ENCODE assay signal across 8 mouse cellular contexts in the genomic region with DNA sequence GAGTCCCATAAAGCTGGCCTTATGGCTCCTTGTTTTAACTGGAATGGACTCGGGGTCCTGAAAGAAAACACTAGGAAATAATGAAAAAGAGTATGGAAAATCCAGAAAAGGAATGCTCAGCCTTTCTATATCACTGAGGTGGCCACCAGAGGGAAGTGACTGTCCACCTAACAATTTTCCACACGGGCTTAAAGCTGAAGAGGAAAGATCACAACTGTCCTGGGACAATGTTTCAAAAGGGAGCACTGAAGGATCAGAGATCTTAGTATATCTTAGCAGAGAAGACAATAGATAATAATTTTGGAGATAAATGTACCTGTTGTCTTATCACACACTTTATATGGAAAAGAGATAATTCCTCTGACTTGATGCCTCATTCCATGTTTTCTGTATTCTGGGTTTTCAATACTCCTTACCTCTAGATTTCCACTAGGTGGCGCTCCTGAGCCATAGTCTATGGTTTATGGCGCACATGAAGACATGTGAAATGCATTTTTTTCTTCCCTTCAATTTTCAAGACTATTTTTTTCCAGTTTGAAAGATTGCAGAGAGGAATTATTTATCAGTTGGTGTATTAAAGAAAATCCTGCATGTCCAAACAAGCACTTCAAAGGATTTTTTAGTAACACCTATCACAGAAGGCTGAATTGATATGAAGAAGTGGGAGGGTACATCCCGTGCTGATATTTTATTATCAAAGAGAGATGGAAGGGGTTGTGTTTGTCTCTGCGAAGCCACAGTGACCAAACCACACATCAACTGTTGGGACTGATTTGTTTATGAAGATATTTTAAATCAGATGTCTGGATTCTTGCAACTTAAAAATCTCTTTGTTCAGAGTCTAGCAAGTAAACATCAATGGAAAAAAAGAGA.
DNase-seq lines count a peak whose midpoint lies in the region; ATAC-seq lines count a peak whose summit lies in the region.

No protein-coding gene starts in this region.

- H3K27ac ChIP-seq in heart, embryonic 11.5 days (ENCODE audit: low read depth, low read length): no peak overlapping the region
- H3K27ac ChIP-seq in embryonic facial prominence, embryonic 14.5 days (replicated peaks; ENCODE audit: low read depth, low read length): no peak overlapping the region
- no peak overlapping the region for H3K27ac ChIP-seq in hindbrain, embryonic 14.5 days

- peak; percentile 70 to 88 for DNase-seq in heart, postnatal 10 days
- peak; percentile 91 for DNase-seq in brain, adult 2 months (ENCODE audit: low read depth, low spot score)
- peak; percentile 89 for DNase-seq in embryonic facial prominence, embryonic 14.5 days (ENCODE audit: low spot score)
- peak; percentile 93 for DNase-seq in hindbrain, embryonic 14.5 days (ENCODE audit: low spot score)
- peak; percentile 65 to 93 for DNase-seq in layer of hippocampus, postnatal 14 days (ENCODE audit: low spot score in 2 of 2)
- peak; percentile 81 for DNase-seq in right cerebral cortex, postnatal 4 days

- no peaks in the 10 kb centered on the region for H3K36me3 ChIP-seq in heart, embryonic 11.5 days (ENCODE audit: control insufficient read depth, insufficient read depth, low read length)
- no peaks in the 10 kb centered on the region for H3K36me3 ChIP-seq in embryonic facial prominence, embryonic 14.5 days (ENCODE audit: control insufficient read depth, insufficient read depth, low read length)
- no peaks in the 10 kb centered on the region for H3K36me3 ChIP-seq in hindbrain, embryonic 14.5 days (replicated peaks; ENCODE audit: control insufficient read depth, insufficient read depth)

- no peak overlapping the region for H3K9ac ChIP-seq in heart, embryonic 11.5 days (ENCODE audit: low read depth, low read length)
- H3K9ac ChIP-seq in embryonic facial prominence, embryonic 14.5 days (ENCODE audit: low read depth, low read length): no peak overlapping the region
- H3K9ac ChIP-seq in hindbrain, embryonic 14.5 days: no peak overlapping the region

- 41% methylated on average over 6 of the region's 6 CpGs for WGBS in heart, embryonic 11.5 days (ENCODE audit: insufficient replicate concordance)
- 40% methylated on average over 6 of the region's 6 CpGs for WGBS in embryonic facial prominence, embryonic 14.5 days
- WGBS in hindbrain, embryonic 14.5 days: 46% methylated on average over 6 of the region's 6 CpGs

- H3K27me3 ChIP-seq in heart, embryonic 11.5 days (ENCODE audit: control insufficient read depth, insufficient read depth, low read length): 0 out of 2 replicates have a peak, but pooled peaks cover 2% of the 10 kb centered on the region
- H3K27me3 ChIP-seq in embryonic facial prominence, embryonic 14.5 days (replicated peaks; ENCODE audit: control insufficient read depth, insufficient read depth, low read length): no peaks in the 10 kb centered on the region
- H3K27me3 ChIP-seq in hindbrain, embryonic 14.5 days (ENCODE audit: control insufficient read depth, insufficient read depth, low read length): no peaks in the 10 kb centered on the region

- no peak overlapping the region for H3K4me3 ChIP-seq in heart, embryonic 11.5 days (ENCODE audit: low read depth, low read length)
- H3K4me3 ChIP-seq in embryonic facial prominence, embryonic 14.5 days (ENCODE audit: low read depth, low read length): no peak overlapping the region
- H3K4me3 ChIP-seq in hindbrain, embryonic 14.5 days (replicated peaks; ENCODE audit: low read length): no peak overlapping the region

- intact Hi-C loops in heart, postnatal 10 days (cut with DNase I): loop anchor here (2.0 to 10.0 kb wide), 3 partner anchors 586 to 726 kb away; no protein-coding TSS in a partner anchor

- H3K9me3 ChIP-seq in heart, embryonic 11.5 days (replicated peaks; ENCODE audit: control insufficient read depth, low read length): no peaks in the 10 kb centered on the region
- no peaks in the 10 kb centered on the region for H3K9me3 ChIP-seq in embryonic facial prominence, embryonic 14.5 days (ENCODE audit: control insufficient read depth, low read length)
- no peaks in the 10 kb centered on the region for H3K9me3 ChIP-seq in hindbrain, embryonic 14.5 days (ENCODE audit: control insufficient read depth, low read length)

- no peak overlapping the region for H3K4me2 ChIP-seq in heart, embryonic 11.5 days
- H3K4me2 ChIP-seq in embryonic facial prominence, embryonic 14.5 days (ENCODE audit: low read depth, low read length): no peak overlapping the region
- H3K4me2 ChIP-seq in hindbrain, embryonic 14.5 days (replicated peaks): no peak overlapping the region

- ATAC-seq in heart, embryonic 11.5 days (replicated peaks; ENCODE audit: insufficient number of reproducible peaks, low FRiP score, low TSS enrichment): no peak
- 0 out of 2 replicates have a peak, but pooled peaks have one; percentile 44 for ATAC-seq in embryonic facial prominence, embryonic 14.5 days (ENCODE audit: low read depth)
- ATAC-seq in hindbrain, embryonic 14.5 days (ENCODE audit: low FRiP score): peak; percentile 66
- peak; percentile 71; the same call in 1 of the 2 replicates for ATAC-seq in megakaryocyte-erythroid progenitor cell, adult 5-6 weeks (replicated peaks; ENCODE audit: low FRiP score, low TSS enrichment, poor library complexity, severe bottlenecking)

- H3K4me1 ChIP-seq in heart, embryonic 11.5 days (ENCODE audit: control insufficient read depth, insufficient read depth, low read length): no peaks in the 10 kb centered on the region
- peaks cover 5% of the 10 kb centered on the region; the same call in 1 of the 2 replicates for H3K4me1 ChIP-seq in embryonic facial prominence, embryonic 14.5 days (ENCODE audit: control insufficient read depth, insufficient read depth, low read length)
- H3K4me1 ChIP-seq in hindbrain, embryonic 14.5 days (replicated peaks; ENCODE audit: control insufficient read depth, insufficient read depth, low read length): no peaks in the 10 kb centered on the region
